Mouse (Mus musculus) left cerebral cortex, adult 2 months (tissue): ENCODE data around the gene Amy2a5. TPM values are rescaled to one million over a fixed set of nuclear protein-coding genes. Genes with fewer than 3 reads are reported as not detected.
"Not testable (repeated sequence)": the region's sequence is repeated elsewhere in the genome, so short reads cannot be mapped to it uniquely, and the experiment has no call there.

ENCODE experiments used
- DNase-seq, 2 experiments: peaks; one replicate each; pipeline ENCODE4 v3.0.0; 2021 to 2022; ENCODE audit warnings: low spot score in 2 of 2, mixed read lengths in 1 of 2; ENCODE audit errors: extremely low spot score in 1 of 2
- H3K27ac ChIP-seq: fragments of 200-600 bp; 2 replicates; pipeline ENCODE4 v1.8.1; 2022
- H3K4me3 ChIP-seq: fragments of 200-600 bp; 2 replicates; pipeline ENCODE4 v1.8.1; 2022
- CTCF ChIP-seq: fragments of 200-600 bp; IDR thresholded peaks from 2 replicates; pipeline ENCODE4 v1.8.1; 2022; ENCODE audit warnings: antibody characterized with exemption, mild to moderate bottlenecking, moderate library complexity
- intact Hi-C: fragments of 180-260 bp; cut with DNase I; formaldehyde crosslinking; loops from one replicate; pipeline ENCODE4 v1.15.1; 2025
- long read RNA-seq, 2 experiments: library from polyadenylated mRNA; stranded (forward); transcript quantifications; one replicate each; pipeline ENCODE4 v2.0.0; 2021; ENCODE audit warnings: borderline mapping rate in 2 of 2
- total RNA-seq, 2 experiments: library from RNA; stranded (reverse); gene quantifications; 2 replicates each; pipeline ENCODE4 v1.2.3; 2021

Gene Amy2a5
- under 1 TPM in 1 of 2 experiments, not detected in 1; 0.20 TPM for total RNA-seq
- long read RNA-seq, experiment 1 = 0 reads
- long read RNA-seq, experiment 2 = 0 reads

- H3K4me3 ChIP-seq, intact Hi-C loops, DNase-seq, H3K27ac ChIP-seq: not testable (repeated sequence)
Observed at GRCm38 (mm10) chr3:113258737-113259136, at the start of gene Amy2a5. TSS of gene Amy2a5 (minus strand) at chr3:113258837.

GRCm38 (mm10) chr3:113291349-113291748 is 32.7 kb upstream of the Amy2a5 start, which contains the start of gene Amy2a4:
TSS of gene Amy2a4 (minus strand) at chr3:113291449.
- intact Hi-C loops, H3K4me3 ChIP-seq, H3K27ac ChIP-seq, DNase-seq: not testable (repeated sequence)

GRCm38 (mm10) chr3:113280285-113280684 is 21.6 kb upstream of the Amy2a5 start:
- DNase-seq, intact Hi-C loops, H3K4me3 ChIP-seq, H3K27ac ChIP-seq: not testable (repeated sequence)

GRCm38 (mm10) chr3:113279586-113279985 is 20.9 kb upstream of the Amy2a5 start:
- H3K27ac ChIP-seq, DNase-seq, H3K4me3 ChIP-seq, intact Hi-C loops: not testable (repeated sequence)

GRCm38 (mm10) chr3:113227115-113227514 is 31.5 kb downstream of the Amy2a5 start:
- no peak for DNase-seq
- intact Hi-C loops = no loop called here
- Histone ChIP-seq H3K4me3 (no peak overlapping the region), H3K27ac (no peak overlapping the region)
- TF ChIP-seq CTCF = no peak

Other genes with a start within 250 kb of the Amy2a5 start
- gene Amy2a4, start 32.6 kb upstream of the Amy2a5 start, total RNA-seq = not detected
- not detected for gene Amy2a3, start 65.2 kb upstream of the Amy2a5 start, total RNA-seq
- gene Amy2a2, start 97.8 kb upstream of the Amy2a5 start, total RNA-seq = not detected